Mouse (Mus musculus) kidney, postnatal 10 days (tissue): Measurements from ENCODE around the gene Pgbd5.

Experiments used
- DNase-seq: peaks from one replicate; pipeline ENCODE4 v3.0.0; 2021; ENCODE audit warnings: mixed read lengths

Pgbd5 gene

DNA sequence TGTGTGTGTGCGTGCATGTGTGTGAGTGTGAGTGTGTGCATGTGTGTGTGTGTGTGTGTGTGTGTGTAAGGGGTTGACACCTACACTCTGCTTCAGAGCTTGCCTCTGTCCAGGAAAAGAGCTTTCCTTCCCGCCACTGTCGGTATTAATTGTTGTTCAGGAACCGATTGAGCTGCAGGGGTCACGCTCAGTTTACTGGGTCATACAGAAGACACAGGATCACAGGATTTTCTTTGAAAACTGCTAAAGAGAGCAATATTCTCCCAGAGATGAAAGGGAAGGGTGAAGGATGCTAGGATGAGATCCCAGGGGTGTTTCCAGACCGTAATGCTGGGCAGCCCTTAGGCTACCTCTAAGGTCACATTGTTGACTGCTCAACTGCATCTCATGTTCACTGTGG lies at the start of gene Pgbd5:
Pgbd5 (minus strand) TSS at position 101 of the 400 bp plus-strand sequence.
- no peak for DNase-seq

GRCm38 (mm10) chr8:124483356-124484115 lies 44.1 kb upstream of the Pgbd5 start:
- DNase-seq = no peak

DNA sequence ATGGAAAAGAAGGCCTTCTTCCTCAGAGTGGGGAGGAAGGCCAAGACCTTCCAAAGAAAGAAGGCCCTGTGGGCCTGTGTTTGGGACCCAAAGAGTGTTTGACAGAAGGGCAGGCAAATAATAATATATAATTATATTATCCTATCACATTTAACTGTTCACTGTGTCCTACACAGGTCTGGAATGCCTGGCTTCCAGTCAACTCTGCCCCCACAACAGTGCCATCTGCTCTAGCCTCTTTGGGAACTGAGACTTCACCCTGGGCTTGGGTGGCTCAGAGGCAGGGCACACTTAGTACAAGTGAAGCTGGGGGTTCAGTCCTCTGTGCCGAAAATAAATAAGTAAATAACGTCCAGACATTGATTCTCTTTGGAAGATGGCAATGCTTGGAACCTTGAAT lies 43.3 kb upstream of the Pgbd5 start:
- no peak for DNase-seq

GRCm38 (mm10) chr8:124480321-124480720 lies 40.9 kb upstream of the Pgbd5 start:
- no peak for DNase-seq

GRCm38 (mm10) chr8:124479251-124479650 lies 39.8 kb upstream of the Pgbd5 start:
- no peak for DNase-seq

GRCm38 (mm10) chr8:124476701-124477100 lies 37.2 kb upstream of the Pgbd5 start:
- DNase-seq = no peak

- DNase-seq = no peak
Observed at GRCm38 (mm10) chr8:124475690-124476089, 36.2 kb upstream of the Pgbd5 start.

DNA sequence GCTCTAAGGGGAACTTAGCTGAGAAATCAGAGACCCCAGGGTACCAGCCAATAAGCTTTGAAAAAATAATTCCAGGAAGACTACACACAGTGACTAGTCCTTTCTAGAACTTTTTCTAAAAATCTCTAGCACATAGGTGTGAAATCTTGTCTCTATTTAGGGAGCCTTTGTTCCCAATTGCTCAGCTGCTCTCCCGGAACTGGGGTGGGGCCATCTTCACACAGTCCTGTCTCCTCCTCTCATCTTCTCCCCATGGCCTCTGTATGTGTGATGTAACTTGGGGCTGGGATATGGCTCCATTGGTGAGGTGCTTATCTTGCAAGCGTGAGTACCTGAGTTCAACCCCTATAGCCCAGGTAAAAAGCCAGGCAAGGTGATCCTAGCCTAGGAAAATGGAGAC lies 25.2 kb upstream of the Pgbd5 start:
- no peak for DNase-seq

DNA sequence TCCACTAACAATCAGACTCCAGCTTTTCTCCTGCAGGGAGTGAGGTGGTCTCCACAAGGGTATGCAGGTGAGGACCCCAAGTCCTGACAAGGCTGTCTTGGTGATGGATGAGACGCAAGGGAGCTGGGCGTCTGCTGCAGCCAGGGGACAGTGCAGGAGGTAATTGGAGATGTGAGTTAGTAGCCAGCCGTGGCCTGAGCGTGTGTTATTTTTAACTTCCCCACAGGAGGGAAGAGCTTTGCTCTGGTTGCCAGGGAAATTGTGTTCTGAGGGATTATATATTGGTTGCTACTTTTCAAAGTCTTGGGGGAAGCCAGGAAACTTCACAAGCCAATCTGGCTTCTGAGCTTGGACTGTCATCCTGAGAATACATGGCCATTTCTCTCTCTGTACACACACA lies 23.7 kb upstream of the Pgbd5 start:
- no peak for DNase-seq

GRCm38 (mm10) chr8:124462192-124462591 lies 22.7 kb upstream of the Pgbd5 start:
- DNase-seq = no peak

DNA sequence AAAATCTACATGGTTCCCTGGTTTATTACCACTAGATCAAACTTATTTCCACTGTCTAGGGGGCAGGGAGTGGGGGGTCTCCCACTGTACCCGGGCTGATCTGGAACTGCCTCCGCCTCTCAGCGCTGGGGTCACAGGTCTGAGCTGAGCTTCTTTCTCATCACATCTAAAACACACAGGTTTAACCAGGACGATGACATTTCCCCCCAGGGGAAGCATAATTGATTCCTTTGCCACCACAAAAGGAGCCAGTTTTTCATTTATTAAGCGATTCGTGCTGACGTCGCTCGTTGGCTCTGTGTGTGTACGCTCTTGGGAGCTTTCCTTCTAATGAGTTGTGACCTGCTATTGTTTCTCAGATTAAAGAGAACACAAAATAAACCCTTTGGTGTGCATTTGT lies 21.6 kb upstream of the Pgbd5 start:
- no peak for DNase-seq

DNA sequence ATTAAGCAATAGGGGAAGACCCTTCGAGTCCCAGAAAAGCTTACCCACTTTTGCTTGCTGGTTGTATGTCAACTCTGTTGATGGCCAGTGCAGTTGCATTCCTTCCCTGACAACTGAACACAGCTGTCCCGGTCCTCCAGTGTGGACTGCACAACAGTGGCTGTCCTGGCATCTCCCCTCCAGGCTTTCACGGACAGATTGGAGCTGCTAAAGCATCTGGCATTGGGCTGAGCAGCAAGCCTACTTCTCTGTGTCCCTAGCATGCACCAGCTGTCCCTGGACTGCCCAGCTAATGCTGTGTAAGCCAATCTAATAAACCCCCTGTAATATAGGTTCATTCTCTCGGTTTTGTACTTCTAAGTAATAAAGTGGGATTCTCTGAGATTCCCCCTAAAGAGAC lies 21.2 kb upstream of the Pgbd5 start:
- DNase-seq = no peak

DNA sequence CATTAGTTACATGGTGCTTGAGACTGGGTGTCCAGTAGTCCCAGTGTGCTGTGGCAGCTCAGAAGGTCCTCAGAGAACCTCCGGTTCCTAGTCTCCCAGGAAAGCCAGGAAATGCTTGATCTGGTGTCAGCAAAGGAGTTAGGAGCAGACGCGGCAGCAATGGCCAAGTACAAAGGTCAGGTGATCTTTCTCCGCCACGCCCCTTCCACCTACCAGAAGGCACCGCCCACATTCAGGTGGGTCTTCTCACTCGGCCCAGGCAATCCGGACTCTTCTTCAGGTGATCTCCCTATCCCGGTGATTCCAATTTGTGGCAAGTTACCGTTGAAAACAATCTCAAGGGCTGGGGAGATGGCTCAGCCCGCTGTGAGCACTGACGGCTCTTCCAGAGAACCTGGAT lies 20.2 kb upstream of the Pgbd5 start:
- DNase-seq = peak; percentile 15

GRCm38 (mm10) chr8:124455359-124455758 lies 15.9 kb upstream of the Pgbd5 start:
- no peak for DNase-seq

- DNase-seq = no peak
Observed at GRCm38 (mm10) chr8:124450192-124450895, 10.9 kb upstream of the Pgbd5 start.

DNA sequence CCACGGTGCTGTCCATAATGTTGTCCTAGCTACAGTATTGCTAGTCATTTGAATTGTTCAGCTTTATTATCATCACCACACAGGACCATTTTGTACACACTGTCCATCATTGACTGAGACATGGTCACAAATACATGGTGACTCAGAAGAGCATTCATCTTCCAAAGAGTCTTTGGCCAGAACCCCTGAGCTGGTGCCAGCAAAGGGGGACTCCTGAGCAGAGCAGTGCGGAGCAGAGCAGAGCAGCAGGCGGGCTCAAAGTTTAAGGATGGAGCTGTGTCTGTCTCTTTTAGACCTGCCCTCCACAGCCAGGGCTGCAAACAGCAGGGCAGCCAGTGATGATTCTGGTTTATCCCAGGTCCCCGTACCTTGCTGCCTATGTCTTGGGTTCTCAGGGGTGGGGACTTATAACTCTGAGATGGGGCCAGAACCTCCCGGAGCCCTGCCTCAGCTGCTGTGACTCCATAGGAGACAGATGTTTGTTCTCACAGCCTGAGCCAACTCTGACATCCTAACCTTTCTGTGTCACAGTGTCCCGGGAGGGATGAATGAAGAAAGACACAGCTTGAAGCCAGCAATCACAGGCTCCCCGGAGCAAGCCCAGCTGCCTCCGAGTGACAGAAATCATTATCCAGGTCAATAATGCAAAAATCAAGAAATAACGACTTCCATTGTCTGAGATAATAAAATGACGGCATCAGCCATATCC lies 9.7 kb upstream of the Pgbd5 start:
- peak; percentile 67 for DNase-seq

DNA sequence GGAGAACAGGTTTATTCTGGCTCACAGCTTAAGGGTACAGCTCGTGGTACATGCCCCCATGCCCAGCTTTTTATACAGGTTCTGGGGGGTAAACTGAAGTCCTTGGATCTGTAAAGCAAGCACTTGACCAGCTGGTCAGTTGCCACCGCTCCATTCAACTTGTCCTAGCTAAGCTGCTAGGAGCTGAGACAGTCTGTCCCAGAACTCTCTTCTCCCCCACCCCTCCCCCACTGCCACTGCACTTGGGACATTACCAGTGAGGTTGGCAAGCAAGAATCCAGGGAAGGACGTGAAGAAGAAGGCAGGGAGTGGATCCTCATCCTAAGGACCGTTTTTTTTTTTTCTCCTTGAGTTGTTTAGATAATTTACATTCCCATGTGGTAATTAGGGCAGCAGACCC lies 2.7 kb downstream of the Pgbd5 start:
- DNase-seq = no peak

DNA sequence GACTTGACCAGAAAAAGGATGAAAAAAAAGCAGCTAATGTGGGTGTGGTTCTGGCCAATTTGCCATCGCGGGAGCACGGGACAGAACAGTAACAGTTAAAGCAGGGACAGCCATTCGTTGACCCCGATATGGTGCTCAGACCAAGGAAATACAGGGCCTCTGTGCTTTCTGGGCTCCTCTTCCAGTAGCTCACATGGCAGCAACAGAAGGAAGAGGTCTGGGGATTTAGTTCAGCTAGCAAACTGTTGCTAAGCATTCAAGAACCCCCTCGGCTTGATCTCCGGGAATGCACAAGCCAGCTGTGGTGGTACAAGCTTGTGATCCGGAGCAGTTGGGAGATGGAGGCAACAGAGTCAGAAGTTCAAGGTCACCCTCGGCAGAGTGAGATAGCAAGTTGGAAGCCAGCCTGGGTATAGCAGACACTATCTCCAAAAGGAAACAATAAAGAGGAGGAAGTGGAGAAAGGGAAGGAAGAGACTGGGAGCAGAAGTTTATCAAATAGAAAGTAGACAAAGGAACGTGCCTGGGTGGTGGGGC lies 3.7 kb downstream of the Pgbd5 start:
- no peak for DNase-seq

DNA sequence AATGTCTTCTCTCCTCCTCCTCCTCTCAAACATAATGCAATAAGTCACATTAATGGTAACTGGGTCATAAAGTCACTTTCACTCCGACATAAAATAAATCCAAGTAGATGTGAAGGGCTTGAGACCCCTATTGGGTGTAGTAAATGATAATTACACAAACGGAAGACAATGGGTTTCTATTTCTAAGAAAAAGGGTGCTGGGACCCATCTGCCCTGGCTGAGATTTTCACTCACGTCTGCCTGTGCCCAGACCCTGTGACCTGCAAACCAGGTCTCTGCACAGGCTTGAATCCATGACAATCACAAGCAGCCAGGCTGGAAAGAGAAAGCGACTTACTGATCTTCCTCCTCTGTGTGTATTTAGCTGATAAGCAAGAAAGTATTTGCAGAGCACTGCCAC lies 4.3 kb downstream of the Pgbd5 start:
- DNase-seq = no peak

GRCm38 (mm10) chr8:124434126-124434790 lies 5.2 kb downstream of the Pgbd5 start:
- DNase-seq = peak; percentile 99

- DNase-seq = peak; percentile 34
Observed at GRCm38 (mm10) chr8:124433451-124434125, 5.9 kb downstream of the Pgbd5 start.

DNA sequence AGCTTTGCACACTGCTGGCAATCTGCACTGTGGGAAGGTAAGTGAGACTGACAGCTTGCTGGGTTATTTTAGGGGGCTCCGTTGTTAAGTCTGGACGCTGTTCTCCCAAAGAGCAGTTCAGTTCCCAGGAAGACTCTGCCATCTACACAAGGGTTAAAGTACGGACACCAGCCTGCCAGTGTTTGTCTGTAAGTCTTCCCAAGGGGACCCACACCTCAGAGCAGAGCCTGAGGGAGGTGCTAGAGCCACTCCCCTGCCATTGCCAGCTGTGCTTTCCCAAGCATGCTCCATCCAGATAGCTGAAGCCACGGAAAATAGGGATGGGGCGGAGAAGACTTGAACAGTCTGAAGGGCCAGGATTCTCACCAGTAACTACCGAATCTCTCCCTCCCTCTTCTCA lies 8.6 kb downstream of the Pgbd5 start:
- no peak for DNase-seq
